Mouse (Mus musculus) G1E-ER4 (cell line): ENCODE data around the gene Dusp22. TPM values are rescaled to one million over a fixed set of nuclear protein-coding genes. Genes with fewer than 3 reads are reported as not detected.

Source experiments
- GATA1 ChIP-seq: IDR thresholded peaks from one replicate; pipeline ENCODE4 v1.8.0; 2012; ENCODE audit warnings: low read length, inconsistent platforms
- polyA plus RNA-seq: library from polyadenylated mRNA; stranded (reverse); fragments of >175 nt; gene quantifications from 2 replicates; pipeline ENCODE4 v1.2.3, GENCODE M21; 2012

Gene Dusp22
- polyA plus RNA-seq, 1 experiment: not detected

DNA sequence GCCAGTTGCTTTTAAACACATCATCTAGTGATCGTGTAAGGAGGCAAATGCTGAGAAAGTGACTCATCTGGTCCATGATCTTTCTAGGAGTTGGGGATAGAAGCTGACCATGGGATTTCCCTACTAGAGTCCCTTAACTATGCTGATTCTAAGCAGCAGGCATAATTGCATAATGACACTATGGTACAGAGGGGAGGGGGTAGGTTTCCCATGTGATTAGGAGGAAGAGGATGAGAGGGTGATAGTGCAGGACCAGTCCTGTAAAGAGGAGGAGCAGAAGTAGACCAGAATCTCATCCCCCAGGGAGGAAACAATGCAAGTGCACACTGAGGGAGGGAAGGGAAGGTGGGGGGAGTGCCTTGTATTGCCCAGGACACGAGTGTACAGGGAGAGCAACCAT, 2.0 kb upstream of the Dusp22 start:
- no peak for TF ChIP-seq GATA1

- TF ChIP-seq GATA1: no peak
Measured at GRCm38 (mm10) chr13:30658201-30658996, 1.4 kb upstream of the Dusp22 start.

- TF ChIP-seq GATA1: no peak
Measured at GRCm38 (mm10) chr13:30665261-30665660, 5.5 kb downstream of the Dusp22 start.

GRCm38 (mm10) chr13:30666537-30666936, 6.7 kb downstream of the Dusp22 start:
- no peak for TF ChIP-seq GATA1

- no peak for TF ChIP-seq GATA1
Measured at GRCm38 (mm10) chr13:30668301-30668700, 8.5 kb downstream of the Dusp22 start.

DNA sequence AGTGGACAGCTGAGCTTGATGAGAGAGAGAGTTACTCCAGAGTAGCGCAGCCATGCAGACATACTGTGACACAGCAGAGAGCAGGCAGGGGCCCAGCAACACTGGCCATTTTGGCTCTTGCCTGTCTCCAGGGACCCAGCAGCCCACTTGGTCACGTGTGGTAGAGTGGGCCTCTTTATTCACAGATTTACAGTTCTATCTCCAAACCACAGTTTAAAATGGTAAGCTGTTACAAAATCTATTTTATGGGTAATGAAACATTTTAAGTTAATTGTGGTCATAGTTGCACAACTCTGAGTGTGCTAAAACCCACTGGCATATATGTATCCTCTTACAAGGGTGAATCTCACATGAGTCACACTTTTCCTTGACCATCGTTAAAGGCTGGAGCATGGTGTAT, 9.5 kb downstream of the Dusp22 start:
- no peak for TF ChIP-seq GATA1

GRCm38 (mm10) chr13:30673878-30674277, 14.1 kb downstream of the Dusp22 start:
- no peak for TF ChIP-seq GATA1

DNA sequence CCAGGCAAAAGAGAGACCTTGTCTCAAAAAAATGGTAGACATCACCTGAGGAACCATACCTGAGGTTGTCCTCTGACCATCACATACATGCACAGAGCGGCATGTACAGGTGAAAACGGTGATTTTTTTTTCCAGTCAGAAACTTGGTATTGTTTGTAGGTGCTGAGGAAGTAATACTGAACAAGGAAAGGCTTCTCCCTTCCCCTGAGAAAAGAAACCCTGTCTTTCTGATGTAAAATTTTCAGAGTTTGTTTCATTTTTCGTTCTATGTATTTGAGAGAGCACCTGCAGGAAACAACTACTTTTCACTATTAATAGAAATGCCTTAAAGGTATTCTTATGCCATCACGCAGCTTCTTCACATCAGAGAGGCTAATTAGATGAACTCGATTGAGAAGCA, 19.0 kb downstream of the Dusp22 start:
- TF ChIP-seq GATA1: no peak

DNA sequence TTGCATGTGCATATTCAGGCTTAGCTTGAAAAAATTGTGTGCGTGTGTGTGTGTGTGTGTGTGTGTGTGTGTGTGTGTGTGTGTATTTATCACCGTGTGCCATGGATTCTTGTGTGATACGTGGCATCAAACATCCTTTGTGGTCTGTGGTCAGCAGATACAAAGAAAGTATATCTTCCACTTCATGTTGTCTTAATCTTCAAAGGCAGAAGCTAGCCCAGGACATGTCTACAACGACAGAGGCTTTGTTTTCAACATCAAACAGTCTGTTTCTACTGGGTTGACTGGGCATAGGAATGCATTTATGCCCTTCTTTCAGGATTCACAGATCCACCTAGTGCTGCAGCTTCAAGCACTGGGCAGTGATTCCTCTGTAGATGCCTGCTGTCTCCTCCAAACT, 22.1 kb downstream of the Dusp22 start:
- no peak for TF ChIP-seq GATA1

- no peak for TF ChIP-seq GATA1
Measured at GRCm38 (mm10) chr13:30682328-30682727, 22.5 kb downstream of the Dusp22 start.

- TF ChIP-seq GATA1: no peak
Measured at GRCm38 (mm10) chr13:30684614-30685122, 24.9 kb downstream of the Dusp22 start.

GRCm38 (mm10) chr13:30685957-30686356, 26.2 kb downstream of the Dusp22 start:
- TF ChIP-seq GATA1: no peak

DNA sequence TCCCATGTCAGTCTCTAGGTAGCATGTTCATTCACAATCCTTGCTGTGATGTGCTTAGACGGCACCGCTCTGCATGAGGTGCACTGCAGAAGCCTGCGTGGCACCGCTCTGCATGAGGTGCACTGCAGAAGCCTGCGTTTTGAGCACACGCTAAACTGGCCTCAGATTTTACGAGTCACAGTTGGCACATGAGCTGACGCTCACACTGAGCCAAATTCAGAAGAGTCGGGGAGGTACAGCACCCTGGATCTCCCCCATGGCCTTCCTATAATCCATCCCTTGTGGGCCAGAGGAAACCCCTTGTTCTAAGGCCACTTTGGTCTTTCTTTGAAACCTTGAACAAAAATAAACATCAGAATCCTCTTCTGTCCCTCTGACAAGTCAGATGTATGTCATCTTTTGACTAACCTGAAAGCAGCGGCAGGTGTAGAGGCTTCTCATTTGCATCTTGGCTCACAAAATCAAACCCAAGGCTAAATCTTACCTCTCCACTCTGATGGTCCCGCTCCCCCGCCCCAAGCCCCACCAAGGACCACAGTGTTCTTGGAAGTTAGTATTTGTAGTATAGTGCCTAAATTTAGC, 28.3 kb downstream of the Dusp22 start:
- TF ChIP-seq GATA1: no peak

DNA sequence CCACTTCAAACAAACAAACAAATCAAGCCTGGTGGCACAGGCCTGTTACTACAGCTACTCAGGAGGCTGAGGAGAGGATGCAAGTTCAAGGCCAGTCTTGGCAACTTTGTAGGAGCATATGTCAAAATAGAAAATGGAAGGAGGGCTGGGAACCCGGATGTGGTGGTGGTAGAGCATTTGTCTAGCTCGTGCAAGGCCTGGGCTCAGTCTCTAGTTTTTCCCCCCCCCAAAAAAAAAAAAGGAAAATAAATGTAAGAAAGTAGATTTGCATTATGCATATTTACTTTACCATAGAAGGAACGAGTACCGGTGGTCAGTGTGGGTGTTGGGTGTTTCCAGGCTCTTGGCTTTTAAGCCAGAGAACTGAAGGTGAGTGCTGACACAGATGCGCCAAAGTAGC, 29.7 kb downstream of the Dusp22 start:
- no peak for TF ChIP-seq GATA1

DNA sequence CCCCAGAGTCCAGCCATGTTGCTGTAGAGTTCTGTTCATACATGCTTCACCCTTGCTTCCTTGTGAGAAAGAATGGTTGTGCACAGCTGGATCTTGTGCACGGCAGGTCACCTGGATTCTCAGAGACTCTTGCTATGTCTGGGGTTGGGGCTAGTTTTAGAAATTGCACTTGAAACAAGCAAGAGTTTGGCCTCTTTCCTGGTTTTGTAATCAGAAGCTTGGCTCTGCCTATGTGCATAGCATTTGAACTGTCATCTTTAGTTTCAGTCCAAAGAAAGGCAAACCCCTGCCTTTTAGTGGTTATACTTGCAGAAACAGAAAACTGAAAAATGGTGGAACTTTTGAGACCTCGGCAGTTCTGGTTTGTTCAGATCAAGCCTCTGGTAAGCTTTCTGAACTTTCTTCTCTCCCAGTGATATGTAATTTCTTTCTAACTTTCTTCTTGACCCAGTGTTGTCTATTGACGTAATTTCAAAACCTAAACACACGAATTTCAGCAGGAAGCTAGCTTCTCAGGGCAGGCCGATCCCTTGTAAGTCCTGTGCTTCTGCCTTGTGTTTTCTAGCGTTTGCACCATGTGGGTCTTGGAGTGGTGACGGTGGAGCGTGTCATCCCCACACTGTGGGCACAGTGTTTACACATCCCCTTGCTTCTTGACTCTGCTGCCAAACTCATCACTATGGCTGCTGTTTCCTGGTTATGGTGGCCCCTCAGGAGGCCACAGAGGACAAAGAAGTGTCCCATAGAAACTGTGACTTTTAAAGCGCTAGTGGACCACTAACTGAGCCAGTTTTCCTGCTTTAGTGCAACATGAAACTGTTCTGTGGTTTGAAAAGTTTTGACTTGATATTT, 31.9 kb downstream of the Dusp22 start:
- TF ChIP-seq GATA1: no peak
